Mouse (Mus musculus) heart, adult 2 months (tissue): ENCODE results near the gene Asic2.

Source experiments
- CTCF ChIP-seq: fragments of 200-600 bp; IDR thresholded peaks from 2 replicates; pipeline ENCODE4 v1.8.1; 2022; ENCODE audit warnings: antibody characterized with exemption, mild to moderate bottlenecking, moderate library complexity
- EP300 ChIP-seq: fragments of 200-500 bp; IDR thresholded peaks from 2 replicates; pipeline ENCODE4 v1.6.1; 2011; ENCODE audit warnings: low read depth, low read length, control low read depth; ENCODE audit not compliant: insufficient read depth
- POLR2A ChIP-seq: fragments of 200-500 bp; IDR thresholded peaks from 2 replicates; pipeline ENCODE4 v1.6.1; 2011; ENCODE audit warnings: mild to moderate bottlenecking, low read depth, low read length, control low read depth; ENCODE audit not compliant: insufficient read depth

- TF ChIP-seq CTCF, result no peak
- TF ChIP-seq POLR2A, result no peak; the same call in 1 of the 2 replicates
- TF ChIP-seq EP300, result peak; percentile 82
Measured at GRCm38 (mm10) chr11:82006796-82007423, 38.7 kb upstream of the Asic2 start.
